Mouse (Mus musculus) cortical plate, adult 2 months (tissue): ENCODE measurements around the gene Gm47289.

Experiments
- CTCF ChIP-seq: fragments of 200-500 bp; IDR thresholded peaks from 2 replicates; pipeline ENCODE4 v1.5.1; 2011; ENCODE audit warnings: mild to moderate bottlenecking, control low read depth, low read length; ENCODE audit not compliant: insufficient read depth; ENCODE audit errors: extremely low read depth
- POLR2A ChIP-seq: fragments of 200-500 bp; IDR thresholded peaks from 2 replicates; pipeline ENCODE4 v1.6.1; 2011; ENCODE audit warnings: mild to moderate bottlenecking, low read length, control low read depth; ENCODE audit not compliant: insufficient read depth; ENCODE audit errors: extremely low read depth

DNA sequence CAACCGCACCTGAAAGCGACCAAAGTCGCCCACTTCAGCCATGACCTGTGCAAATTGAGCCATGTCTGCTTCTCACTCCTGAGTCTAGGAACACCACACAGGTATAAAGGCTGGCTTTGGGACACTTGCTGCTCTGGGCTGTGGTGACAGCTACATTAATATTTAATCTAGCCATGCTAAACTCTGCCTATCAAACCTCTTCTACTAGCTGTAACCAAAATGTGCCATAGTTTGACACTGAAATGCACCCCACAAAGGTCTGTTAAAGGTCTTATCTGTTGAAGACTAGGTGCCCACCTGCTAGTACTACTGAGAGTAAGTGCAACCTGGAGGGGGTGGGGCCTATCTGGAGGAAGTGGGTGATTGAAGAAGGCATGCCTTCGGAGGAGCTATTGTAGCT lies 50.0 kb downstream of the Gm47289 start, which contains the start of gene Slc22a13:
- TF ChIP-seq POLR2A (no peak), CTCF (no peak)
